Mouse (Mus musculus): ENCODE data around the gene Chd8. TPM values are rescaled to one million over a fixed set of nuclear protein-coding genes. Genes with fewer than 3 reads are reported as not detected.

Gene Chd8
- polyA plus RNA-seq, 1 experiment from 2014 or later: 27.5 TPM

DNA sequence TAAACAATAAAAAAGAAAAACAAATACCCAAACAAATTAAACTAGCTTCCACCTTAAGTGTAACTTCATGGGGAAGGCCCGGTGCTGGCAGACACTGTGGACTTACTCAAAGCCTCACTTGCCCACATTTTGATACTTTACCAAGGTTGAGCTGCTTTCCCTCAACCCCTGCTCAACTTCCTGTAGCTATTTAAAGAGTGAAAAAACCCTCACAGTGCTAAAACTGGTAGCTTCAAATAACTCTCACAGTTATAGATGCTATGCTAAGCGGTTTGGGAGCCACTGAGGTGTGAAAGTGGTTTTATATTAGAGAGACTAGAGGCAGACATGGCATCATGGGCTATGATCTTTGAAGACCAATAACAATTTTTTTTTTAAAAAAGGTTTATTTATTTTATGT lies 91.0 kb downstream of the Chd8 start:
- Histone ChIP-seq H3K4me2 (replicated peaks; ENCODE audit: low read depth, low read length) (no peak overlapping the region), H3K4me3 (ENCODE audit: low read length) (no peak overlapping the region), H3K27me3 (ENCODE audit: insufficient read depth, low read length) (no peaks in the 10 kb centered on the region), H3K9me3 (ENCODE audit: low read length) (no peaks in the 10 kb centered on the region), H3K4me1 (ENCODE audit: insufficient read depth, low read length) (no peaks in the 10 kb centered on the region), H3K36me3 (ENCODE audit: insufficient read depth, low read length) (peaks cover 59% of the 10 kb centered on the region), H3K9ac (replicated peaks; ENCODE audit: low read length) (no peak overlapping the region), H3K27ac (ENCODE audit: low read length) (no peak overlapping the region)
- ATAC-seq (ENCODE audit: low FRiP score, low TSS enrichment): no peak
- WGBS: 87% methylated on average over 2 of the region's 2 CpGs

DNA sequence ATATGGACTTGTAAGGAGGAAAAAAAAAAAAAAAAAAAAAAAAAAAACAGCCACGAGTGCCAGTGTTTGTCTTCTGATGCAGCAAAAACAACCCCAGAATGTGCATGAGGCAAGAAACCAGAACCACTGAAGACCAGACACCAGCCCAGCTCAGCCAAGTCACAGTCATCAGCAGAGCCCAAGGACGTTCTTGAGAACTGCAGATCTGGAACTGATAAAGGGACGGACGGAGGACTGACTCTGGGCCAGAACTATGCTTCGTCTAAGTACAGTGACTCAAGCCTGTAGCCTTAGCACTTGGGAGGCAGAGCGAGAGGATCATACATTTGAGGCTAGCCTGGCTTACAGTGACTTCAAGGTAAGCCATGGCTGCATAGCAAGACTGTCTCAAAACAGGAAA lies 96.7 kb downstream of the Chd8 start:
- WGBS: 82% methylated on average over 6 of the region's 6 CpGs
- no peak for ATAC-seq (ENCODE audit: low FRiP score, low TSS enrichment)
- Histone ChIP-seq H3K9ac (replicated peaks; ENCODE audit: low read length) (no peak overlapping the region), H3K9me3 (ENCODE audit: low read length) (no peaks in the 10 kb centered on the region), H3K4me1 (ENCODE audit: insufficient read depth, low read length) (no peaks in the 10 kb centered on the region), H3K36me3 (ENCODE audit: insufficient read depth, low read length) (peaks cover 71% of the 10 kb centered on the region), H3K27ac (ENCODE audit: low read length) (no peak overlapping the region), H3K27me3 (ENCODE audit: insufficient read depth, low read length) (no peaks in the 10 kb centered on the region), H3K4me3 (ENCODE audit: low read length) (no peak overlapping the region), H3K4me2 (replicated peaks; ENCODE audit: low read depth, low read length) (no peak overlapping the region)

GRCm38 (mm10) chr14:52155008-52155407 lies 102.6 kb downstream of the Chd8 start:
- no peak overlapping the region for H3K9ac ChIP-seq (replicated peaks; ENCODE audit: low read length)
- H3K36me3 ChIP-seq (ENCODE audit: insufficient read depth, low read length): peaks cover 23% of the 10 kb centered on the region
- no peak overlapping the region for H3K4me3 ChIP-seq (ENCODE audit: low read length)
- H3K4me1 ChIP-seq (ENCODE audit: insufficient read depth, low read length): no peaks in the 10 kb centered on the region
- WGBS: 87% methylated on average over 2 of the region's 2 CpGs
- H3K27ac ChIP-seq (ENCODE audit: low read length): no peak overlapping the region
- no peaks in the 10 kb centered on the region for H3K9me3 ChIP-seq (ENCODE audit: low read length)
- no peak overlapping the region for H3K4me2 ChIP-seq (replicated peaks; ENCODE audit: low read depth, low read length)
- no peak for ATAC-seq (ENCODE audit: low FRiP score, low TSS enrichment)
- H3K27me3 ChIP-seq (ENCODE audit: insufficient read depth, low read length): no peaks in the 10 kb centered on the region

- no peak for ATAC-seq (ENCODE audit: low FRiP score, low TSS enrichment)
- H3K36me3 ChIP-seq (ENCODE audit: insufficient read depth, low read length): 0 out of 2 replicates have a peak, but pooled peaks cover under 1% of the 10 kb centered on the region
- no peak overlapping the region for H3K4me3 ChIP-seq (ENCODE audit: low read length)
- WGBS: 63% methylated on average over 3 of the region's 3 CpGs
- H3K9ac ChIP-seq (replicated peaks; ENCODE audit: low read length): no peak overlapping the region
- no peaks in the 10 kb centered on the region for H3K4me1 ChIP-seq (ENCODE audit: insufficient read depth, low read length)
- H3K27ac ChIP-seq (ENCODE audit: low read length): no peak overlapping the region
- no peaks in the 10 kb centered on the region for H3K27me3 ChIP-seq (ENCODE audit: insufficient read depth, low read length)
- H3K9me3 ChIP-seq (ENCODE audit: low read length): no peaks in the 10 kb centered on the region
- no peak overlapping the region for H3K4me2 ChIP-seq (replicated peaks; ENCODE audit: low read depth, low read length)
Measured at GRCm38 (mm10) chr14:52152613-52153012, 105.0 kb downstream of the Chd8 start.

DNA sequence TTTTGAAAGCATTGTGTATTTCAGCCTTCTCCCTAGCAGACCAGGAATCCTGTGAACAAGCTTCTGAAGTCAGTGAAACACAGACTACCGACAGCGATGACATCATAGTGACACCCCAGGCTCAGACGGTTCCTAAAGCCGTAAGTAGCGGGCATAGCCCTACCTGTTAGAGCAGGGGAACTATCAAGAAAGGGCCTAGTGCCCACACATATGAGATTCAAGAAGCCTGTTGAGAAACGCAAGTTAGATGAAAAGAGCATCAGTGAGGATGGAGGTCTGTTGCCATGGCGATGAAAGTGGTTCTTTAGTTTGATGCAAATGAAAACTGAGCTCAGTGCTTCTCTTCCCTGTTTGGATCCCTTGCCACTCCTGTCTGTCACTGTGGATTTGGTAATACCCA lies 105.4 kb downstream of the Chd8 start:
- Histone ChIP-seq H3K27me3 (ENCODE audit: insufficient read depth, low read length) (no peaks in the 10 kb centered on the region), H3K4me1 (ENCODE audit: insufficient read depth, low read length) (no peaks in the 10 kb centered on the region), H3K9ac (replicated peaks; ENCODE audit: low read length) (no peak overlapping the region), H3K4me3 (ENCODE audit: low read length) (no peak overlapping the region), H3K27ac (ENCODE audit: low read length) (no peak overlapping the region), H3K36me3 (ENCODE audit: insufficient read depth, low read length) (no peaks in the 10 kb centered on the region), H3K9me3 (ENCODE audit: low read length) (no peaks in the 10 kb centered on the region), H3K4me2 (replicated peaks; ENCODE audit: low read depth, low read length) (no peak overlapping the region)
- WGBS: 34% methylated on average over 7 of the region's 7 CpGs
- ATAC-seq (ENCODE audit: low FRiP score, low TSS enrichment): no peak

DNA sequence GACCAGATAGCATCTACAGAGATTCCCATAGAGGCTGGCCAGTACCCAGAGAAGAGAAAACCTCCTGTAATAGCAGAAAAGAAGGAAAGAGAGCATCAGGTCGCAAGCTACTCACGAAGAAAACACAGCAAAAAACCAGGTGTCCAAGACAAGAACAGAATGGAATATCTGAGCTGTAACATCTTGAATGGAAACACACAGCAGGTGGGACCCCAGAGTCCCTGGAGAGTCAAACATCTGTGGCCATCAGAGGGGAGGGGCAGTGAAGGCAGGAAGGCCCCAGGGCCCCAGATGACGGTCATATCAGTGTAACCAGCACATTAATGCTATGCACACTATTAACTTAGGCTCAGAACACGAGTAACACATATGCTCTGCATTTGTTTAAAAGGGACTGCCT lies 107.7 kb downstream of the Chd8 start:
- 67% methylated on average over 4 of the region's 4 CpGs for WGBS
- Histone ChIP-seq H3K9me3 (ENCODE audit: low read length) (no peaks in the 10 kb centered on the region), H3K27ac (ENCODE audit: low read length) (no peak overlapping the region), H3K27me3 (ENCODE audit: insufficient read depth, low read length) (no peaks in the 10 kb centered on the region), H3K9ac (replicated peaks; ENCODE audit: low read length) (no peak overlapping the region), H3K4me2 (replicated peaks; ENCODE audit: low read depth, low read length) (no peak overlapping the region), H3K36me3 (ENCODE audit: insufficient read depth, low read length) (no peaks in the 10 kb centered on the region), H3K4me3 (ENCODE audit: low read length) (no peak overlapping the region), H3K4me1 (ENCODE audit: insufficient read depth, low read length) (no peaks in the 10 kb centered on the region)
- ATAC-seq (ENCODE audit: low FRiP score, low TSS enrichment): no peak

Other genes starting within 250 kb of the Chd8 start
- 1.0 and 1.6 TPM in 2 replicates for gene Tmem253, start 242.1 kb downstream of the Chd8 start, polyA plus RNA-seq (2015; fragmentation: Nextera tagmentation; extraction: Ambion mirVana)
- 38.9 and 39.2 TPM in 2 replicates for gene Zfp219, start 237.0 kb downstream of the Chd8 start, polyA plus RNA-seq (2015; fragmentation: Nextera tagmentation; extraction: Ambion mirVana)
- gene Olfr221, start 215.3 kb downstream of the Chd8 start, polyA plus RNA-seq (2015; fragmentation: Nextera tagmentation; extraction: Ambion mirVana): not detected in 2 replicates
- gene Hnrnpc, start 153.8 kb downstream of the Chd8 start, polyA plus RNA-seq (2015; fragmentation: Nextera tagmentation; extraction: Ambion mirVana): 659 and 687 TPM in 2 replicates
- gene Rpgrip1, start 147.1 kb downstream of the Chd8 start, polyA plus RNA-seq (2015; fragmentation: Nextera tagmentation; extraction: Ambion mirVana): 67.4 and 74.1 TPM in 2 replicates
- 51.1 and 60.0 TPM in 2 replicates for gene Supt16, start 60.4 kb downstream of the Chd8 start, polyA plus RNA-seq (2015; fragmentation: Nextera tagmentation; extraction: Ambion mirVana)
- gene Tox4, start 21.4 kb upstream of the Chd8 start, polyA plus RNA-seq (2015; fragmentation: Nextera tagmentation; extraction: Ambion mirVana): 43.6 and 46.2 TPM in 2 replicates
- gene Rab2b, start 21.8 kb upstream of the Chd8 start, polyA plus RNA-seq (2015; fragmentation: Nextera tagmentation; extraction: Ambion mirVana): 23.3 and 24.4 TPM in 2 replicates
- 51.7 and 57.0 TPM in 2 replicates for gene Mettl3, start 47.3 kb upstream of the Chd8 start, polyA plus RNA-seq (2015; fragmentation: Nextera tagmentation; extraction: Ambion mirVana)
- gene Sall2, start 71.0 kb upstream of the Chd8 start, polyA plus RNA-seq (2015; fragmentation: Nextera tagmentation; extraction: Ambion mirVana): 39.1 and 46.0 TPM in 2 replicates
- not detected in 2 replicates for gene Olfr1513, start 98.6 kb upstream of the Chd8 start, polyA plus RNA-seq (2015; fragmentation: Nextera tagmentation; extraction: Ambion mirVana)
- gene Olfr1512, start 121.4 kb upstream of the Chd8 start, polyA plus RNA-seq (2015; fragmentation: Nextera tagmentation; extraction: Ambion mirVana): not detected in 2 replicates
- gene Olfr1511, start 139.6 kb upstream of the Chd8 start, polyA plus RNA-seq (2015; fragmentation: Nextera tagmentation; extraction: Ambion mirVana): not detected in 2 replicates
- not detected in 2 replicates for gene Olfr1510, start 156.6 kb upstream of the Chd8 start, polyA plus RNA-seq (2015; fragmentation: Nextera tagmentation; extraction: Ambion mirVana)
- gene Olfr1509, start 185.2 kb upstream of the Chd8 start, polyA plus RNA-seq (2015; fragmentation: Nextera tagmentation; extraction: Ambion mirVana): not detected in 2 replicates
- gene Olfr1508, start 209.7 kb upstream of the Chd8 start, polyA plus RNA-seq (2015; fragmentation: Nextera tagmentation; extraction: Ambion mirVana): not detected in 2 replicates
- gene Olfr1507, start 238.0 kb upstream of the Chd8 start, polyA plus RNA-seq (2015; fragmentation: Nextera tagmentation; extraction: Ambion mirVana): not detected in 2 replicates